Mouse (Mus musculus) embryonic facial prominence, embryonic 14.5 days (tissue): ENCODE measurements at regions not wholly inside any gene's neighbourhood (a gene's known extent, or its start where the extent isn't known, plus 50 kb on each side); places are given as distances from the start of the nearest gene placed in this dataset.
"Not testable (repeated sequence)": the region's sequence is repeated elsewhere in the genome, so short reads cannot be mapped to it uniquely, and the experiment has no call there.

ENCODE experiments used
- ATAC-seq: fragments of 200-750 bp; cut with Nextera tagmentation; 2 replicates; pipeline ENCODE4 v1.8.0; 2017; ENCODE audit warnings: low read depth, moderate number of reproducible peaks, moderate TSS enrichment
- DNase-seq: peaks from one replicate; pipeline ENCODE4 v3.0.0-alpha.2; 2015; ENCODE audit warnings: low spot score
- H3K27ac ChIP-seq: fragments of 300-500 bp; sonication (generic); replicated peaks from 2 replicates; pipeline ENCODE4 v1.5.1; 2014; ENCODE audit warnings: low read depth, mild to moderate bottlenecking, low read length, moderate library complexity
- H3K27me3 ChIP-seq: fragments of 300-500 bp; sonication (generic); replicated peaks from 2 replicates; pipeline ENCODE4 v1.6.1; 2014; ENCODE audit warnings: low read length; ENCODE audit not compliant: control insufficient read depth, insufficient read depth
- H3K36me3 ChIP-seq: fragments of 300-500 bp; sonication (generic); 2 replicates; pipeline ENCODE4 v1.6.1; 2014; ENCODE audit warnings: low read length, mixed read lengths; ENCODE audit not compliant: control insufficient read depth, insufficient read depth
- H3K4me1 ChIP-seq: fragments of 300-500 bp; sonication (generic); 2 replicates; pipeline ENCODE4 v1.6.1; 2014; ENCODE audit warnings: antibody characterized with exemption, low read length; ENCODE audit not compliant: control insufficient read depth, insufficient read depth
- H3K4me2 ChIP-seq: fragments of 300-500 bp; sonication (generic); 2 replicates; pipeline ENCODE4 v1.6.1; 2014; ENCODE audit warnings: low read depth, mild to moderate bottlenecking, low read length, moderate library complexity, mixed read lengths
- H3K4me3 ChIP-seq: fragments of 300-500 bp; sonication (generic); 2 replicates; pipeline ENCODE4 v1.5.1; 2014; ENCODE audit warnings: low read depth, mild to moderate bottlenecking, low read length
- H3K9ac ChIP-seq: fragments of 300-500 bp; sonication (generic); 2 replicates; pipeline ENCODE4 v1.6.1; 2014; ENCODE audit warnings: low read depth, mild to moderate bottlenecking, low read length, moderate library complexity, mixed read lengths
- H3K9me3 ChIP-seq: fragments of 300-500 bp; sonication (generic); 2 replicates; pipeline ENCODE4 v1.6.1; 2016; ENCODE audit warnings: low read length; ENCODE audit not compliant: control insufficient read depth
- WGBS: fragments of 180-500 bp; shearing (Covaris S2); extraction: QIAGEN DNeasy Blood & Tissue Kit; methylation state at CpG from one replicate; pipeline ENCODE4 v1.1.7; 2014; 5-methylcytosine and 5-hydroxymethylcytosine counted together

- H3K4me1 ChIP-seq, result no peaks in the 10 kb centered on the region
- H3K9ac ChIP-seq, result no peak overlapping the region
- H3K4me3 ChIP-seq, result no peak overlapping the region
- H3K4me2 ChIP-seq, result no peak overlapping the region
- WGBS, result 30% methylated on average over 2 of the region's 2 CpGs
- no peak for DNase-seq
- no peaks in the 10 kb centered on the region for H3K36me3 ChIP-seq
- ATAC-seq, result no peak
- H3K27me3 ChIP-seq, result no peaks in the 10 kb centered on the region
- no peaks in the 10 kb centered on the region for H3K9me3 ChIP-seq
- H3K27ac ChIP-seq, result no peak overlapping the region
Measured at GRCm38 (mm10) chr14:15884641-15885340, 364.3 kb upstream of the Ngly1 start.

GRCm38 (mm10) chr14:15897098-15897497, 352.0 kb upstream of the Ngly1 start:
- H3K4me3 ChIP-seq, result no peak overlapping the region
- DNase-seq, result no peak
- 93% methylated on average over 1 of the region's 1 CpGs for WGBS
- H3K36me3 ChIP-seq, result no peaks in the 10 kb centered on the region
- no peaks in the 10 kb centered on the region for H3K4me1 ChIP-seq
- H3K27ac ChIP-seq, result no peak overlapping the region
- H3K27me3 ChIP-seq, result no peaks in the 10 kb centered on the region
- H3K9me3 ChIP-seq, result no peaks in the 10 kb centered on the region
- H3K9ac ChIP-seq, result no peak overlapping the region
- no peak overlapping the region for H3K4me2 ChIP-seq
- no peak for ATAC-seq

GRCm38 (mm10) chr14:15906429-15906828, 342.7 kb upstream of the Ngly1 start:
- not testable (repeated sequence) for H3K4me1 ChIP-seq, H3K36me3 ChIP-seq, H3K9me3 ChIP-seq, H3K27ac ChIP-seq, DNase-seq, H3K4me2 ChIP-seq, ATAC-seq, H3K27me3 ChIP-seq, H3K9ac ChIP-seq, H3K4me3 ChIP-seq
- 87% methylated on average over 11 of the region's 11 CpGs for WGBS

- not testable (repeated sequence) for H3K4me3 ChIP-seq, H3K27me3 ChIP-seq, H3K9ac ChIP-seq, H3K27ac ChIP-seq, H3K9me3 ChIP-seq, H3K4me1 ChIP-seq, DNase-seq, H3K36me3 ChIP-seq, ATAC-seq, H3K4me2 ChIP-seq
- 58% methylated on average over 4 of the region's 4 CpGs for WGBS
Measured at GRCm38 (mm10) chr14:15913206-15913605, 335.9 kb upstream of the Ngly1 start.

GRCm38 (mm10) chr14:15914176-15914575, 334.9 kb upstream of the Ngly1 start:
- ATAC-seq (no peak), DNase-seq (no peak)
- Histone ChIP-seq H3K27ac (no peak overlapping the region), H3K27me3 (no peaks in the 10 kb centered on the region), H3K9me3 (no peaks in the 10 kb centered on the region), H3K4me1 (no peaks in the 10 kb centered on the region), H3K36me3 (no peaks in the 10 kb centered on the region), H3K4me2 (no peak overlapping the region), H3K4me3 (no peak overlapping the region), H3K9ac (no peak overlapping the region)
- WGBS, result 79% methylated on average over 3 of the region's 3 CpGs

- DNase-seq, H3K4me1 ChIP-seq, H3K4me2 ChIP-seq, H3K27ac ChIP-seq, H3K9ac ChIP-seq, H3K4me3 ChIP-seq, ATAC-seq, H3K36me3 ChIP-seq, H3K27me3 ChIP-seq, H3K9me3 ChIP-seq: not testable (repeated sequence)
- 79% methylated on average over 3 of the region's 3 CpGs for WGBS
Measured at GRCm38 (mm10) chr14:15924676-15925075, 324.4 kb upstream of the Ngly1 start.

GRCm38 (mm10) chr14:15934729-15935128, 314.4 kb upstream of the Ngly1 start:
- Histone ChIP-seq H3K36me3 (no peaks in the 10 kb centered on the region), H3K9me3 (no peaks in the 10 kb centered on the region), H3K4me1 (no peaks in the 10 kb centered on the region), H3K4me3 (no peak overlapping the region), H3K27ac (no peak overlapping the region), H3K9ac (no peak overlapping the region), H3K27me3 (no peaks in the 10 kb centered on the region), H3K4me2 (no peak overlapping the region)
- ATAC-seq, result no peak
- DNase-seq, result no peak

- no peaks in the 10 kb centered on the region for H3K36me3 ChIP-seq
- no peak for DNase-seq
- H3K9ac ChIP-seq, result no peak overlapping the region
- no peak for ATAC-seq
- no peak overlapping the region for H3K27ac ChIP-seq
- H3K4me2 ChIP-seq, result no peak overlapping the region
- H3K4me3 ChIP-seq, result no peak overlapping the region
- no peaks in the 10 kb centered on the region for H3K27me3 ChIP-seq
- no peaks in the 10 kb centered on the region for H3K4me1 ChIP-seq
- 0 out of 2 replicates have a peak, but pooled peaks cover 4% of the 10 kb centered on the region for H3K9me3 ChIP-seq
Measured at GRCm38 (mm10) chr14:15970321-15970720, 278.8 kb upstream of the Ngly1 start.

- Histone ChIP-seq H3K9ac (no peak overlapping the region), H3K9me3 (0 out of 2 replicates have a peak, but pooled peaks cover 4% of the 10 kb centered on the region), H3K4me1 (no peaks in the 10 kb centered on the region), H3K4me2 (no peak overlapping the region), H3K36me3 (no peaks in the 10 kb centered on the region), H3K27me3 (no peaks in the 10 kb centered on the region), H3K4me3 (no peak overlapping the region), H3K27ac (no peak overlapping the region)
- DNase-seq (no peak), ATAC-seq (no peak)
Measured at GRCm38 (mm10) chr14:15970767-15971166, 278.3 kb upstream of the Ngly1 start.
